Mouse (Mus musculus) heart, adult 2 months (tissue): Measurements from ENCODE around the gene Gipc2. TPM values are rescaled to one million over a fixed set of nuclear protein-coding genes. Genes with fewer than 3 reads are reported as not detected.

ENCODE experiments used
- DNase-seq, 2 experiments: peaks; one replicate each; pipeline ENCODE4 v3.0.0; 2021
- H3K27ac ChIP-seq: fragments of 200-600 bp; 2 replicates; pipeline ENCODE4 v1.8.1; 2022
- H3K27me3 ChIP-seq: fragments of 200-500 bp; 2 replicates; pipeline ENCODE4 v1.6.1; 2012; ENCODE audit warnings: mild to moderate bottlenecking, low read length, inconsistent platforms, mixed read lengths; ENCODE audit not compliant: control insufficient read depth, insufficient read depth
- H3K36me3 ChIP-seq: fragments of 200-500 bp; 2 replicates; pipeline ENCODE4 v1.6.1; 2012; ENCODE audit warnings: low read length, inconsistent platforms; ENCODE audit not compliant: control insufficient read depth, insufficient read depth
- H3K4me1 ChIP-seq: fragments of 200-500 bp; 2 replicates; pipeline ENCODE4 v1.6.1; 2011; ENCODE audit warnings: low read length; ENCODE audit not compliant: control insufficient read depth, insufficient read depth
- H3K4me3 ChIP-seq: fragments of 200-600 bp; 2 replicates; pipeline ENCODE4 v1.8.1; 2022
- H3K79me2 ChIP-seq: fragments of 200-500 bp; replicated peaks from 2 replicates; pipeline ENCODE4 v1.6.1; 2012; ENCODE audit warnings: mild to moderate bottlenecking, inconsistent platforms, low read length, moderate library complexity, mixed read lengths; ENCODE audit not compliant: control insufficient read depth, insufficient read depth
- H3K9ac ChIP-seq: fragments of 200-500 bp; 2 replicates; pipeline ENCODE4 v1.6.1; 2012; ENCODE audit warnings: low read depth, mild to moderate bottlenecking, control low read depth, inconsistent platforms, low read length, mixed read lengths
- CTCF ChIP-seq: fragments of 200-600 bp; IDR thresholded peaks from 2 replicates; pipeline ENCODE4 v1.8.1; 2022; ENCODE audit warnings: antibody characterized with exemption, mild to moderate bottlenecking, moderate library complexity
- EP300 ChIP-seq: fragments of 200-500 bp; IDR thresholded peaks from 2 replicates; pipeline ENCODE4 v1.6.1; 2011; ENCODE audit warnings: low read depth, low read length, control low read depth; ENCODE audit not compliant: insufficient read depth
- POLR2A ChIP-seq: fragments of 200-500 bp; IDR thresholded peaks from 2 replicates; pipeline ENCODE4 v1.6.1; 2011; ENCODE audit warnings: mild to moderate bottlenecking, low read depth, low read length, control low read depth; ENCODE audit not compliant: insufficient read depth
- whole genome bisulfite sequencing: fragments of 180-500 bp; shearing (Covaris S2); methylation state at CpG from one replicate; pipeline ENCODE4 v1.1.7; 2018; 5-methylcytosine and 5-hydroxymethylcytosine counted together
- intact Hi-C: fragments of 180-260 bp; cut with DNase I; formaldehyde crosslinking; loops from one replicate; pipeline ENCODE4 v1.15.1; 2025
- polyA plus RNA-seq: library from polyadenylated mRNA; depleted of rRNA; stranded (reverse); fragments of >200 nt; gene quantifications from 2 replicates; pipeline ENCODE4 v1.2.3, GENCODE M21; 2012; rRNA removed
- total RNA-seq, 2 experiments: library from RNA; stranded (reverse); gene quantifications; 2 replicates each; pipeline ENCODE4 v1.2.3; 2021

The Gipc2 gene
- total and polyA plus RNA-seq, 3 experiments = 3.5 to 6.1 (median 5.2) TPM

DNA sequence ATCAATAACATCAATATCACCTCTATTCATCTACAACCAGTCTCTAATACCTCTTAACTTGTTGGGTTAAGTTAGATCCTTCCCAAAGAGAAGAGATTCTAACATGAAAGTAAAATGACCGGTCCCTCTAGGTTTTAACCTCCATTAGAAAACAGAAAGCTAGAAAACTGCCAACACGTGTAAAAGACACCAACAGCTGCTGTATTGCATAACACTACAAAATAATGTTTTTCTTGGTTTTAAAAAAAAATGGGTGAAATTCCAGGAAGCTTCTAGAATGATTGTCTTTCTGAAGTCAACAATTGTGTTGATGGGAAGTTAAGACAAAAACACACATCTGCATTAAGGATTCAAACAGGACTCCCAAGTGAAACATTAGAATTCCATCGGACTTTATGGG is 119.1 kb downstream of the Gipc2 start:
- no peaks in the 10 kb centered on the region; the same call in 1 of the 2 replicates for H3K4me1 ChIP-seq
- DNase-seq = no peak
- TF ChIP-seq EP300 (no peak), CTCF (no peak), POLR2A (no peak)
- no peaks in the 10 kb centered on the region for H3K36me3 ChIP-seq
- no peaks in the 10 kb centered on the region for H3K27me3 ChIP-seq
- intact Hi-C loops = no loop called here
- H3K9ac ChIP-seq = no peak overlapping the region
- H3K79me2 ChIP-seq = no peaks in the 10 kb centered on the region
- no peak overlapping the region for H3K27ac ChIP-seq
- no peak overlapping the region for H3K4me3 ChIP-seq
- 61% methylated on average over 3 of the region's 3 CpGs for WGBS

Other genes with a start within 250 kb of the Gipc2 start
- 100 to 1,000 TPM in 1 of 2 experiments, 10 to 100 TPM in 1; 98.4 to 102 TPM for gene Dnajb4, start 44.1 kb upstream of the Gipc2 start, total RNA-seq
- gene Dnajb4, start 44.1 kb upstream of the Gipc2 start, polyA plus RNA-seq = 18.1 and 43.8 TPM in 2 replicates
- gene Fubp1, start 44.2 kb upstream of the Gipc2 start, total RNA-seq = 10 to 100 TPM; 54.2 to 58.0 TPM
- gene Fubp1, start 44.2 kb upstream of the Gipc2 start, polyA plus RNA-seq = 39.4 and 61.3 TPM in 2 replicates
- 100 to 1,000 TPM; 316 to 339 TPM for gene Nexn, start 100.1 kb upstream of the Gipc2 start, total RNA-seq
- 16.4 and 27.2 TPM in 2 replicates for gene Nexn, start 100.1 kb upstream of the Gipc2 start, polyA plus RNA-seq
- gene Miga1, start 174.2 kb upstream of the Gipc2 start, total RNA-seq = 10 to 100 TPM; 11.0 to 12.6 TPM
- 4.2 and 10.2 TPM in 2 replicates for gene Miga1, start 174.2 kb upstream of the Gipc2 start, polyA plus RNA-seq
- 10 to 100 TPM; 23.1 to 24.3 TPM for gene Usp33, start 180.2 kb upstream of the Gipc2 start, total RNA-seq
- 9.0 and 19.6 TPM in 2 replicates for gene Usp33, start 180.2 kb upstream of the Gipc2 start, polyA plus RNA-seq
- gene Zzz3, start 229.2 kb upstream of the Gipc2 start, total RNA-seq = 10 to 100 TPM; 20.8 to 23.1 TPM
- 10.4 and 16.6 TPM in 2 replicates for gene Zzz3, start 229.2 kb upstream of the Gipc2 start, polyA plus RNA-seq